Mouse (Mus musculus): ENCODE measurements around the gene Sh2b3. TPM values are rescaled to one million over a fixed set of nuclear protein-coding genes. Genes with fewer than 3 reads are reported as not detected.
A peak's percentile ranks its signal among the peaks of the same experiment; 100 is the strongest.

Sh2b3 gene
- total and polyA plus RNA-seq, 3 experiments, result 22.8 to 38.3 (median 35.4) TPM

DNA sequence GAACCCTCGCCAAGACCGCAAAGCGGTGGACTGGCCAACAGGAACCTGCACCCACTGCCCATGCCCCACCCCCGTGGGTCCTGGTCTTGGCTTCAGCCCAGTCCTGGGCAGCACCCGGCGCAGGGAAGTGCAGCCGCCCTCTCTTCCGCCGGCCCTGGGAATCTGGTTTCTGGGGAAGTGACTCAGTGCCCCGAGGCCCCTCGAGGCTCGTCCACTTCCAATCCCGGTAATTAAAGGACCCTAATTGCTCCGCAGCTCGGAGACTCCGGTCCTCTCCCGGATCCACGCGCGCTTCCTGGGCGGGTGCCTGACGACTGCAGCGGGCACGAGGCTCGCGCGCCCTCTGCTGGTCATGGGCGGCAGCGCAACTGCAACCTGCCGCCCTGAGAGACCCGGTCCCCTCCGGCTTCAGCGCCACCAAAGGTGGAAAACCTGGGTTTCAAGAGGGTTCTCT lies 5.2 kb upstream of the Sh2b3 start (continued):
- TF ChIP-seq RAD21 (IDR thresholded peaks at IDR 0.05; ENCODE audit: low read depth, low read length), result peak; percentile 97
- no peak for TF ChIP-seq MYC (IDR thresholded peaks at IDR 0.05; ENCODE audit: low read depth, low read length)
- TF ChIP-seq SMC3 (IDR thresholded peaks at IDR 0.05; ENCODE audit: low read depth, low read length), result peak; percentile 95
- TF ChIP-seq IRF4 (IDR thresholded peaks at IDR 0.05; ENCODE audit: low read depth, low read length), result peak; percentile 63; the same call in 1 of the 2 replicates
- no peak for TF ChIP-seq PAX5 (IDR thresholded peaks at IDR 0.05; ENCODE audit: low read length)
- TF ChIP-seq ZMIZ1 (IDR thresholded peaks at IDR 0.05; ENCODE audit: low read depth, low read length), result no peak
- no peak for TF ChIP-seq POLR2A (IDR thresholded peaks at IDR 0.05; ENCODE audit: low read depth, low read length)
- no peak for TF ChIP-seq RCOR1 (conservative IDR thresholded peaks at IDR 0.05; ENCODE audit: low read depth, low read length)
- no peak for TF ChIP-seq CHD2 (IDR thresholded peaks at IDR 0.05; ENCODE audit: low read length)
- no peak for TF ChIP-seq MAFK (IDR thresholded peaks at IDR 0.05; ENCODE audit: insufficient replicate concordance, low read length)

DNA sequence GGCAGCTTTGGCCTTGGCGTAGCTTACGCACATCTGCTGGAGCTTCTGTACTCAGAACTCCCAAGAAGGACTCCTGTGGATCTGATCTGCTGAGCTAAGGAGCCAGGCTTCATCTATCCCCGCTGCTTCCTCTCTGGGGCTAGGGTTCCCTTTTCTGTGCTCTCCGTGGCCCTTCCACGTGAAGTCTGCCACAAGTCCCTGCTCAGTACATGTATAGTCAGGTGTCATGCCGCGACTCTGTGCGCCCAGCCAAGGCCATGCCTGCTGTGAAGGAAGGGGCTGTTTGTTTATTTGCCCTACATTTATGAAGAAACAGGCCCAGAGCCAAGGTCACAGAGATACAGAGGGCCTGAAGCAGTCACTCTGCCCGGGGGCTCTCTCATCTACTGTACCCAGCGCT lies 4.5 kb upstream of the Sh2b3 start:
- Histone ChIP-seq H3K9me3 (replicated peaks; ENCODE audit: low read length) (peaks cover 8% of the 10 kb centered on the region), H3K79me2 (replicated peaks; ENCODE audit: control insufficient read depth, extremely low read depth, insufficient read depth, poor library complexity, severe bottlenecking) (no peaks in the 10 kb centered on the region), H3K4me1 (ENCODE audit: control insufficient read depth in 1 of 2, insufficient read depth in 2 of 2) (peaks cover 13 to 38% of the 10 kb centered on the region in 2 experiments), H3K4me2 (ENCODE audit: insufficient read depth, low read depth, poor library complexity, severe bottlenecking) (no peak overlapping the region), H3K9ac (ENCODE audit: insufficient read depth, low read depth) (no peak overlapping the region), H3K36me3 (replicated peaks in 1 of 2; ENCODE audit: control insufficient read depth in 1 of 2, insufficient read depth in 1 of 2, low read length in 1 of 2) (no peaks in the 10 kb centered on the region), H3K4me3 (replicated peaks in 1 of 3; ENCODE audit: low read depth in 2 of 3, low read length in 2 of 3, poor library complexity in 1 of 3) (no peak overlapping the region), H3K27ac (ENCODE audit: insufficient read depth, low read depth) (no peak overlapping the region), H3K27me3 (replicated peaks) (peaks cover 27% of the 10 kb centered on the region)
- in situ Hi-C loops (cut with MboI; ENCODE audit: low pct_ligation_motif_present, low pct_unique_long_range_greater_than_20kb, low sequenced_read_pairs) (no loop called here), dilution Hi-C loops (cut with MboI; ENCODE audit: extremely low pct_ligation_motif_present, extremely low pct_unique_long_range_greater_than_20kb, low sequenced_read_pairs) (no loop called here)
- no peak for DNase-seq (ENCODE audit: extremely low read depth)
- TF ChIP-seq NRF1 (IDR thresholded peaks at IDR 0.05; ENCODE audit: low read depth, low read length) (no peak), TBP (conservative IDR thresholded peaks at IDR 0.05; ENCODE audit: low read depth, low read length) (no peak), E2F4 (IDR thresholded peaks at IDR 0.05; ENCODE audit: insufficient replicate concordance, low read depth, low read length) (no peak), MYC (IDR thresholded peaks at IDR 0.05; ENCODE audit: low read depth, low read length) (no peak), JUND (conservative IDR thresholded peaks at IDR 0.05; ENCODE audit: low read depth, low read length) (no peak), EP300 (IDR thresholded peaks at IDR 0.05; ENCODE audit: low read length) (no peak), RAD21 (IDR thresholded peaks at IDR 0.05; ENCODE audit: low read depth, low read length) (no peak), POLR2AphosphoS2 (IDR thresholded peaks at IDR 0.05; ENCODE audit: low read depth, low read length) (no peak), KAT2A (IDR thresholded peaks at IDR 0.05; ENCODE audit: insufficient replicate concordance, low read length) (no peak), USF1 (IDR thresholded peaks at IDR 0.05; ENCODE audit: low read depth, low read length) (no peak), ZKSCAN1 (IDR thresholded peaks at IDR 0.05; ENCODE audit: borderline replicate concordance, low read depth, low read length) (no peak), ZNF384 (IDR thresholded peaks at IDR 0.05; ENCODE audit: low read depth, low read length) (no peak), CTCF (conservative IDR thresholded peaks at IDR 0.05 in 1 of 2, IDR thresholded peaks at IDR 0.05 in 1 of 2; ENCODE audit: low read depth in 2 of 2, low read length in 2 of 2) (no peak), SMC3 (IDR thresholded peaks at IDR 0.05; ENCODE audit: low read depth, low read length) (no peak)
